In genomic region chr17:35920862-35921562, GRCm38 (mm10) we compare ENCODE assay signal across 9 mouse cellular contexts. TPM values are rescaled to one million over a fixed set of nuclear protein-coding genes. Genes with fewer than 3 reads are reported as not detected.
DNase-seq lines count a peak whose midpoint lies in the region; ATAC-seq lines count a peak whose summit lies in the region.
"Had no signal": no experiment of that assay in that cellular context is flagged by ENCODE, and none has a peak within 500 bp of the region (broad histone marks: within the 10 kb centered on the region; RNA-seq: fewer than 3 reads in every experiment).

No protein-coding gene starts in this region.

- H3K36me3 ChIP-seq in embryonic facial prominence, embryonic 13.5 days: peaks cover 28% of the 10 kb centered on the region
- H3K36me3 ChIP-seq in intestine, embryonic 16.5 days (ENCODE audit: control insufficient read depth, insufficient read depth, low read length): peaks cover 13% of the 10 kb centered on the region; the same call in 1 of the 2 replicates

- no peak for ATAC-seq in embryonic facial prominence, embryonic 13.5 days (ENCODE audit: insufficient number of reproducible peaks, insufficient read depth, low FRiP score, low TSS enrichment, low read depth)
- ATAC-seq in intestine, embryonic 16.5 days: no peak
- ATAC-seq: Patski had no signal

- 71% methylated on average over 5 of the region's 5 CpGs for WGBS in embryonic facial prominence, embryonic 13.5 days
- WGBS in intestine, embryonic 16.5 days: 73% methylated on average over 5 of the region's 5 CpGs

- no peaks in the 10 kb centered on the region for H3K9me3 ChIP-seq in embryonic facial prominence, embryonic 13.5 days
- H3K9me3 ChIP-seq in intestine, embryonic 16.5 days (ENCODE audit: control insufficient read depth, low read length): no peaks in the 10 kb centered on the region

- H3K9ac ChIP-seq in embryonic facial prominence, embryonic 13.5 days: no peak overlapping the region
- no peak overlapping the region for H3K9ac ChIP-seq in intestine, embryonic 16.5 days (ENCODE audit: low read depth, low read length)

- peaks cover 21% of the 10 kb centered on the region for H3K4me1 ChIP-seq in embryonic facial prominence, embryonic 13.5 days
- H3K4me1 ChIP-seq in intestine, embryonic 16.5 days (ENCODE audit: control insufficient read depth, insufficient read depth, low read length): peaks cover 26% of the 10 kb centered on the region

- no peaks in the 10 kb centered on the region for H3K27me3 ChIP-seq in embryonic facial prominence, embryonic 13.5 days
- no peaks in the 10 kb centered on the region for H3K27me3 ChIP-seq in intestine, embryonic 16.5 days (replicated peaks; ENCODE audit: control insufficient read depth, insufficient read depth, low read length)
- H3K27me3 ChIP-seq: Patski had no signal

- H3K4me2 ChIP-seq in embryonic facial prominence, embryonic 13.5 days: no peak overlapping the region
- H3K4me2 ChIP-seq in intestine, embryonic 16.5 days (ENCODE audit: low read depth, low read length): no peak overlapping the region

- H3K4me3 ChIP-seq in embryonic facial prominence, embryonic 13.5 days: no peak overlapping the region
- H3K4me3 ChIP-seq in intestine, embryonic 16.5 days (ENCODE audit: low read length): no peak overlapping the region

- peak overlapping the region; percentile 97 for H3K27ac ChIP-seq in embryonic facial prominence, embryonic 13.5 days
- H3K27ac ChIP-seq in intestine, embryonic 16.5 days (ENCODE audit: low read length): peak overlapping the region; percentile 92

- DNase-seq in cerebellum, postnatal 14 days: peak; percentile 63 to 67
- DNase-seq in cerebellum, adult 8-10 months: no peak
- DNase-seq in CD4-positive helper T cell, adult 2 months (ENCODE audit: low read depth, low spot score): peak; percentile 39
- peak; percentile 77 for DNase-seq in lung, postnatal 36 days
- DNase-seq in thymus, postnatal 4 days: peak; percentile 51
- DNase-seq in adrenal gland, postnatal 4 days (ENCODE audit: low spot score in 2 of 2): no peak

RNA-seq across cellular contexts. Expression of gene Ppp1r10, which starts 4.8 kb away (rescaled TPM):
- polyA plus RNA-seq in embryonic facial prominence, embryonic 13.5 days (2015; fragmentation: Nextera tagmentation; extraction: Ambion mirVana): 40.1 and 44.3 TPM in 2 replicates
- polyA plus RNA-seq in intestine, embryonic 16.5 days (2015; fragmentation: Nextera tagmentation; extraction: Ambion mirVana): 28.8 and 30.1 TPM in 2 replicates
- 10 to 100 TPM; 89.8 to 96.6 TPM for total RNA-seq in adrenal gland, postnatal 4 days (2021)

RNA-seq across cellular contexts. Expression of gene Mrps18b, which starts 4.8 kb away (rescaled TPM):
- 60.2 and 69.9 TPM in 2 replicates for polyA plus RNA-seq in embryonic facial prominence, embryonic 13.5 days (2015; fragmentation: Nextera tagmentation; extraction: Ambion mirVana)
- 133 and 145 TPM in 2 replicates for polyA plus RNA-seq in intestine, embryonic 16.5 days (2015; fragmentation: Nextera tagmentation; extraction: Ambion mirVana)
- total RNA-seq in adrenal gland, postnatal 4 days (2021): 10 to 100 TPM; 77.3 to 83.2 TPM

RNA-seq across cellular contexts. Expression of gene Atat1, which starts 11.1 kb away (rescaled TPM):
- 136 and 151 TPM in 2 replicates for polyA plus RNA-seq in embryonic facial prominence, embryonic 13.5 days (2015; fragmentation: Nextera tagmentation; extraction: Ambion mirVana)
- 43.4 and 45.4 TPM in 2 replicates for polyA plus RNA-seq in intestine, embryonic 16.5 days (2015; fragmentation: Nextera tagmentation; extraction: Ambion mirVana)
- total RNA-seq in adrenal gland, postnatal 4 days (2021): 10 to 100 TPM; 46.3 to 50.3 TPM

RNA-seq across cellular contexts. Expression of gene 2310061I04Rik, which starts 23.8 kb away (rescaled TPM):
- 24.7 and 30.1 TPM in 2 replicates for polyA plus RNA-seq in embryonic facial prominence, embryonic 13.5 days (2015; fragmentation: Nextera tagmentation; extraction: Ambion mirVana)
- 29.1 and 30.1 TPM in 2 replicates for polyA plus RNA-seq in intestine, embryonic 16.5 days (2015; fragmentation: Nextera tagmentation; extraction: Ambion mirVana)
- 10 to 100 TPM; 34.4 to 34.5 TPM for total RNA-seq in adrenal gland, postnatal 4 days (2021)

RNA-seq across cellular contexts. Expression of gene Dhx16, which starts 41.4 kb away (rescaled TPM):
- polyA plus RNA-seq in embryonic facial prominence, embryonic 13.5 days (2015; fragmentation: Nextera tagmentation; extraction: Ambion mirVana): 40.9 and 53.5 TPM in 2 replicates
- 36.0 and 38.3 TPM in 2 replicates for polyA plus RNA-seq in intestine, embryonic 16.5 days (2015; fragmentation: Nextera tagmentation; extraction: Ambion mirVana)
- total RNA-seq in adrenal gland, postnatal 4 days (2021): 10 to 100 TPM; 44.4 to 52.3 TPM

Comparison
In these comparisons a context has a peak if more than half of its experiments do, and no peak if none do; other contexts are left out.
1. DNase-seq: peak in cerebellum, postnatal 14 days (2 of 2), CD4-positive helper T cell, adult 2 months (single experiment), lung, postnatal 36 days (single experiment) and thymus, postnatal 4 days (single experiment); none in cerebellum, adult 8-10 months (single experiment) and adrenal gland, postnatal 4 days (0 of 2).